Mouse (Mus musculus) myocyte (in vitro differentiated cells): Measurements from ENCODE around the gene Ctnnbl1. TPM values are rescaled to one million over a fixed set of nuclear protein-coding genes. Genes with fewer than 3 reads are reported as not detected.

Experiments
- H3K27me3 ChIP-seq: one replicate; pipeline ENCODE4 v1.6.1; 2011; ENCODE audit not compliant: control insufficient read depth, insufficient read depth, insufficient read length
- H3K36me3 ChIP-seq: one replicate; pipeline ENCODE4 v1.6.1; 2011; ENCODE audit not compliant: control insufficient read depth, insufficient read depth
- H3K4me2 ChIP-seq: one replicate; pipeline ENCODE4 v1.6.1; 2011; ENCODE audit warnings: low read depth, control low read depth
- H3K4me3 ChIP-seq: one replicate; pipeline ENCODE4 v1.5.1; 2011; ENCODE audit warnings: mild to moderate bottlenecking, control low read depth, moderate library complexity
- H3K79me2 ChIP-seq: one replicate; pipeline ENCODE4 v1.6.1; 2011; ENCODE audit not compliant: control insufficient read depth, insufficient read depth
- H3ac ChIP-seq: one replicate; pipeline ENCODE4 v1.6.1; 2011; ENCODE audit not compliant: control insufficient read depth, insufficient read length
- CEBPB ChIP-seq: IDR thresholded peaks from 2 replicates; pipeline ENCODE4 v1.6.1; 2011; ENCODE audit warnings: mild to moderate bottlenecking, moderate library complexity; ENCODE audit not compliant: poor library complexity, insufficient read depth, severe bottlenecking
- E2F4 ChIP-seq: IDR thresholded peaks from one replicate; pipeline ENCODE4 v1.6.1; 2011; ENCODE audit warnings: mild to moderate bottlenecking, control low read depth, moderate library complexity; ENCODE audit not compliant: insufficient read depth
- MAX ChIP-seq: IDR thresholded peaks from one replicate; pipeline ENCODE4 v1.6.1; 2011; ENCODE audit warnings: low read depth, mild to moderate bottlenecking, control low read depth
- MYOD1 ChIP-seq, 3 experiments: IDR thresholded peaks; one replicate each; pipeline ENCODE4 v1.6.1; 2011; ENCODE audit warnings: control low read depth in 2 of 3, low read depth in 2 of 3, mild to moderate bottlenecking in 2 of 3, moderate library complexity in 1 of 3; ENCODE audit not compliant: insufficient read length in 2 of 3, control insufficient read depth in 1 of 3
- MYOG ChIP-seq, 3 experiments: IDR thresholded peaks; one replicate each; pipeline ENCODE4 v1.6.1; 2011; ENCODE audit warnings: control low read depth in 2 of 3, low read depth in 2 of 3, mild to moderate bottlenecking in 2 of 3; ENCODE audit not compliant: insufficient read length in 2 of 3, control insufficient read depth in 1 of 3, insufficient read depth in 1 of 3
- POLR2A ChIP-seq: IDR thresholded peaks from one replicate; pipeline ENCODE4 v1.6.1; 2011; ENCODE audit warnings: low read depth, mild to moderate bottlenecking, control low read depth, moderate library complexity; ENCODE audit not compliant: insufficient read length
- POLR2AphosphoS2 ChIP-seq: IDR thresholded peaks from one replicate; pipeline ENCODE4 v1.6.1; 2011; ENCODE audit warnings: low read depth, control low read depth; ENCODE audit not compliant: insufficient read length
- REST ChIP-seq: IDR thresholded peaks from one replicate; pipeline ENCODE4 v1.6.1; 2011; ENCODE audit warnings: mild to moderate bottlenecking, control low read depth, moderate library complexity; ENCODE audit not compliant: insufficient read depth, insufficient read length
- SRF ChIP-seq: IDR thresholded peaks from one replicate; pipeline ENCODE4 v1.6.1; 2011; ENCODE audit warnings: low read depth; ENCODE audit not compliant: control insufficient read depth, insufficient read length
- TCF12 ChIP-seq: IDR thresholded peaks from one replicate; pipeline ENCODE4 v1.6.1; 2011; ENCODE audit warnings: mild to moderate bottlenecking, control low read depth; ENCODE audit not compliant: poor library complexity, insufficient read depth, severe bottlenecking
- TCF3 ChIP-seq: IDR thresholded peaks from one replicate; pipeline ENCODE4 v1.6.1; 2011; ENCODE audit warnings: low read depth, control low read depth; ENCODE audit not compliant: insufficient read length
- USF1 ChIP-seq: IDR thresholded peaks from one replicate; pipeline ENCODE4 v1.6.1; 2011; ENCODE audit warnings: low read depth, mild to moderate bottlenecking, control low read depth, moderate library complexity
- polyA plus RNA-seq: library from polyadenylated mRNA; unstranded; fragments of >200 nt; fragmentation: generic; extraction: Trizol; gene quantifications from one replicate; pipeline ENCODE4 v1.2.1, GENCODE M21; 2012; ENCODE audit warnings: missing spikeins

Ctnnbl1 gene
- polyA plus RNA-seq, 1 experiment: 35.0 TPM

DNA sequence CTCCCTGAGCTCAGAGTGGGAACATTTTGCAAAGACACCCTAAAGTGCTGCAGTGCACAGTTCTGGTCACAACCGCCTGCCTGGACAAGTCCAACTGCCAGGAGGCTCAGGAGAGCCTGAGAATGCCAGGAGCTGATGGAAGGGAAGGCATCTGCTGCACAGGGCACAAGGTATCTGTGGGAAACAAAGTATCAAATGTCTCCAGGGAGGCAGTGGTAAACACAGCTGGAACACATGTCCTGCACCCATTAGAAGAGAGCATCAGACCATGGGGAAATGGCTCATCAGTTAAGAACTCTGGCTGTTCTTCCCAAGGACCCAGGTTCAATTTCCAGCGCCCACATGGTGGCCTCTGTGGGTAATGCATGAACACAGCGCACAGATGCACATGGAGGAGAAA lies 43.6 kb upstream of the Ctnnbl1 start:
- Histone ChIP-seq H3K79me2 (no peaks in the 10 kb centered on the region), H3K4me2 (no peak overlapping the region), H3K4me3 (no peak overlapping the region), H3ac (no peak overlapping the region), H3K27me3 (peaks cover 26% of the 10 kb centered on the region), H3K36me3 (no peaks in the 10 kb centered on the region)
- TF ChIP-seq POLR2A (no peak), SRF (no peak), POLR2AphosphoS2 (no peak), USF1 (no peak), MYOD1 (IDR thresholded peaks at IDR 0.05; ENCODE audit: control insufficient read depth in 1 of 3, insufficient read length in 2 of 3, low read depth in 2 of 3) (no peak), REST (no peak), TCF3 (no peak), MAX (no peak), MYOG (IDR thresholded peaks at IDR 0.05; ENCODE audit: control insufficient read depth in 1 of 3, insufficient read depth in 1 of 3, insufficient read length in 2 of 3, low read depth in 2 of 3) (no peak), E2F4 (no peak), CEBPB (no peak), TCF12 (no peak)

DNA sequence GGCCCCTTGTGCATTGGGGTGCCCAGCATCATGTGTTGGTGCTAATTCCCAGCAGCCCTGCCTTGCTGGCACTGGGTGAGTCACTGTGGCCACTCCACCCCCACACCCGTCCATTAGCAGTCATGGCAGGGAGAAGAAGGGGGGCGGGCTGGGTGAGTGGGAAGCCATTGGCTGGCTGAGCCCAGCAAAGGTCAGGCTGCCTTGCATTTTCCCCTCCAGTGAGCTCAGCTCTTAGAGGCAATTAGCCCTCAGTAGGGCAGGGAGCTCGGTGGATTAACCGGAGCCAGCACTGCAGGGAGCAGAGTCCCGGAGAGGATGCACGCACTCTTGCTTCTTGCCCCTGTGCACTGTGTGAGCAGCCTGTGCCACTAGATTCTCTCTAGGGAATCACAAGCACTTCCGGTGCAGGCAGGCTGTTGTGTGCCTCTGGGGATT lies 40.9 kb upstream of the Ctnnbl1 start:
- TF ChIP-seq USF1 (no peak), CEBPB (no peak), SRF (no peak), E2F4 (no peak), MYOG (IDR thresholded peaks at IDR 0.05; ENCODE audit: control insufficient read depth in 1 of 3, insufficient read depth in 1 of 3, insufficient read length in 2 of 3, low read depth in 2 of 3) (no peak), TCF12 (no peak), POLR2AphosphoS2 (no peak), POLR2A (no peak), TCF3 (no peak), MYOD1 (IDR thresholded peaks at IDR 0.05; ENCODE audit: control insufficient read depth in 1 of 3, insufficient read length in 2 of 3, low read depth in 2 of 3) (no peak), MAX (no peak), REST (no peak)
- H3K4me3 ChIP-seq: no peak overlapping the region

DNA sequence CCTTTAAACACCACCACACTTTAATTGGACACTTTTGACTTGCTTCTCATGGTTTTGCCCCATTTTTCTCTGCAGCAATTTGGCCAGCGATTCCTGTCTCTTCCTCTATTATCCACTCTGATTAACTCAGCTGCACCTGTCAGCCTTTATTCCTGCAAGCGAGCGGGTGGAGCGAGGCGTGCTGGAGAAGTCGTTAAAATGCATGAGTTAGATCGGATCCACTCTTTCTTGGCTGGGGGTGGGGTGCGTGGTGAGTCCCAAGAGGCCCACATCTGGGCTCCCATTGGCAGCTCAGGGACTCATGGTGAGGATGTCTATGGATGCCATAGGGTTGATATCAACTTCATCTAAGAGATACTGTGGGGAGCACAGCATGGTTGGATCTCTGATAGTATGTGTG lies 34.0 kb upstream of the Ctnnbl1 start:
- H3K4me3 ChIP-seq: no peak overlapping the region
- H3K36me3 ChIP-seq: no peaks in the 10 kb centered on the region
- no peaks in the 10 kb centered on the region for H3K79me2 ChIP-seq
- H3K27me3 ChIP-seq: peaks cover 47% of the 10 kb centered on the region
- no peak overlapping the region for H3K4me2 ChIP-seq
- H3ac ChIP-seq: no peak overlapping the region
- TF ChIP-seq MYOD1 (IDR thresholded peaks at IDR 0.05; ENCODE audit: control insufficient read depth in 1 of 3, insufficient read length in 2 of 3, low read depth in 2 of 3): no peak
- no peak for TF ChIP-seq REST
- TF ChIP-seq SRF: no peak
- no peak for TF ChIP-seq MYOG (IDR thresholded peaks at IDR 0.05; ENCODE audit: control insufficient read depth in 1 of 3, insufficient read depth in 1 of 3, insufficient read length in 2 of 3, low read depth in 2 of 3)
- TF ChIP-seq POLR2A: no peak
- no peak for TF ChIP-seq USF1
- no peak for TF ChIP-seq TCF12
- TF ChIP-seq MAX: no peak
- TF ChIP-seq E2F4: no peak
- TF ChIP-seq POLR2AphosphoS2: no peak
- no peak for TF ChIP-seq TCF3
- TF ChIP-seq CEBPB: no peak

More for the DNA sequence above, 40.9 kb upstream of the Ctnnbl1 start:
- Histone ChIP-seq H3K4me2 (no peak overlapping the region), H3K27me3 (peaks cover 22% of the 10 kb centered on the region), H3K36me3 (no peaks in the 10 kb centered on the region), H3ac (no peak overlapping the region), H3K79me2 (no peaks in the 10 kb centered on the region)

DNA sequence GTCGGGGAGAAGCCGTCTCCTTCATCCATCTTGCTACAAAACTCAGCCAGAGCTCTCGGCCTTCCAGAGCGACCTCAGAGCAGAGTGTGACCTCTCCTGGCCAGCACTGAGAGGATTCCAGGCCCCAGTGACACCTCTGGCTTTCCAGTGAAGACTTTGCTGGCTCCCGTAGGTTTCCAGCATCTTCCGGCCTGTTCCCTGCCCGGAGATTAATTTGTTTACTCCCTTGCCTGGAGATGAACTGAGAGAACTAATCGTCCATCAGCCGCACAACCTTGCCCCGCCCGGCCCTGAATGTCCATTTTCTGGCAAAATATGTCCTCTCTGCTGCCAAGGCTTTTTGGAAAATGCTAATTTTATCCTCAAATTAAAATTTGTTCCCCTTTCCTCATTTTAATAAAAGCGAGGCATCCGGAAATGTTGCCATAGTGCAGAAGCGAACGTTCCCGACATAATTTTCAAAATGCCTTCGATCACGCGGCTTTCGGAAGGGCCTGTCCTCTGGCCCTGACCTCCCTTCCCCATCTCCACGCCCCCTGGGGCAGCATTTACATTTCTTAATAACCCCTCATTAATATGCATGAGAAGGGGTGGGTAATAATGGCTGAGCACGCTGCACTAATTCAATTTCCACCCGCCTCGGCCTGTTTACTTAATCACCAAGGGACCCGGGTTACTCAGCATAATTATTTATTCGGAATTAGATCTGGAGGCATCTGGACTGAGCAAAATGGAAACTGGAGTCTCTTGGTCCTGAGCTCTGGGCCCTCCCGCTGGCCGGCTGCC lies 32.0 kb upstream of the Ctnnbl1 start:
- Histone ChIP-seq H3K36me3 (no peaks in the 10 kb centered on the region), H3ac (no peak overlapping the region), H3K79me2 (no peaks in the 10 kb centered on the region), H3K4me2 (no peak overlapping the region), H3K27me3 (peaks cover 57% of the 10 kb centered on the region), H3K4me3 (no peak overlapping the region)
- TF ChIP-seq POLR2A (no peak), MYOG (IDR thresholded peaks at IDR 0.05; ENCODE audit: control insufficient read depth in 1 of 3, insufficient read depth in 1 of 3, insufficient read length in 2 of 3, low read depth in 2 of 3) (no peak), CEBPB (no peak), USF1 (no peak), POLR2AphosphoS2 (no peak), MAX (no peak), MYOD1 (IDR thresholded peaks at IDR 0.05; ENCODE audit: control insufficient read depth in 1 of 3, insufficient read length in 2 of 3, low read depth in 2 of 3) (no peak), TCF3 (no peak), REST (no peak), SRF (no peak), TCF12 (no peak), E2F4 (no peak)
